Mouse (Mus musculus) liver, embryonic 14.5 days (tissue): Measurements from ENCODE around the gene Plscr3.

Experiments
- CTCF ChIP-seq: IDR thresholded peaks from 2 replicates; pipeline ENCODE4 v1.5.1; 2016; ENCODE audit warnings: antibody characterized with exemption, low read depth, control low read depth
- EP300 ChIP-seq: IDR thresholded peaks from 2 replicates; pipeline ENCODE4 v1.6.1; 2016; ENCODE audit warnings: antibody characterized with exemption, low read depth

GRCm38 (mm10) chr11:69884240-69884639 is 38.1 kb downstream of the Plscr3 start:
- TF ChIP-seq CTCF (no peak), EP300 (no peak)
